Mouse (Mus musculus): ENCODE data around the gene Mapk10.

The Mapk10 gene

GRCm38 (mm10) chr5:102974400-102974799 is 236.7 kb downstream of the Mapk10 start:
- DNase-seq (ENCODE audit: low spot score in 2 of 2) = no peak

GRCm38 (mm10) chr5:102964396-102964795 is 246.7 kb downstream of the Mapk10 start:
- DNase-seq (ENCODE audit: low spot score in 2 of 2) = no peak

GRCm38 (mm10) chr5:102953414-102953813 is 257.7 kb downstream of the Mapk10 start:
- peak in 1 of 2 experiments; percentile 52 for DNase-seq (ENCODE audit: low spot score in 2 of 2)

GRCm38 (mm10) chr5:102952918-102953317 is 258.2 kb downstream of the Mapk10 start:
- peak in 1 of 2 experiments; percentile 1 for DNase-seq (ENCODE audit: low spot score in 2 of 2)

- no peak for DNase-seq (ENCODE audit: low spot score in 2 of 2)
Measured at GRCm38 (mm10) chr5:102947061-102947711, 263.9 kb downstream of the Mapk10 start.

GRCm38 (mm10) chr5:102946625-102947024 is 264.5 kb downstream of the Mapk10 start:
- peak in 1 of 2 experiments; percentile 51 for DNase-seq (ENCODE audit: low spot score in 2 of 2)

GRCm38 (mm10) chr5:102943864-102944630 is 267.1 kb downstream of the Mapk10 start:
- DNase-seq (ENCODE audit: low spot score in 2 of 2) = peak; percentile 15 to 26

- DNase-seq (ENCODE audit: low spot score in 2 of 2) = no peak
Measured at GRCm38 (mm10) chr5:102930161-102930560, 281.0 kb downstream of the Mapk10 start.

- DNase-seq (ENCODE audit: low spot score in 2 of 2) = no peak
Measured at GRCm38 (mm10) chr5:102926786-102927185, 284.3 kb downstream of the Mapk10 start.

- no peak for DNase-seq (ENCODE audit: low spot score in 2 of 2)
Measured at GRCm38 (mm10) chr5:102920199-102920598, 290.9 kb downstream of the Mapk10 start.

GRCm38 (mm10) chr5:102905441-102906211 is 305.5 kb downstream of the Mapk10 start:
- no peak for DNase-seq (ENCODE audit: low spot score in 2 of 2)

GRCm38 (mm10) chr5:102904066-102904465 is 307.1 kb downstream of the Mapk10 start:
- peak in 1 of 2 experiments; percentile 36 for DNase-seq (ENCODE audit: low spot score in 2 of 2)

- no peak for DNase-seq (ENCODE audit: low spot score in 2 of 2)
Measured at GRCm38 (mm10) chr5:102903487-102903886, 307.6 kb downstream of the Mapk10 start.

GRCm38 (mm10) chr5:102901176-102901575 is 310.0 kb downstream of the Mapk10 start:
- no peak for DNase-seq (ENCODE audit: low spot score in 2 of 2)

GRCm38 (mm10) chr5:102899680-102900215 is 311.4 kb downstream of the Mapk10 start:
- no peak for DNase-seq (ENCODE audit: low spot score in 2 of 2)

- DNase-seq (ENCODE audit: low spot score in 2 of 2) = no peak
Measured at GRCm38 (mm10) chr5:102898301-102898700, 312.8 kb downstream of the Mapk10 start.

- no peak for DNase-seq (ENCODE audit: low spot score in 2 of 2)
Measured at GRCm38 (mm10) chr5:102892226-102892625, 318.9 kb downstream of the Mapk10 start.

- no peak for DNase-seq (ENCODE audit: low spot score in 2 of 2)
Measured at GRCm38 (mm10) chr5:102889163-102889488, 322.0 kb downstream of the Mapk10 start.

GRCm38 (mm10) chr5:102888482-102889162 is 322.5 kb downstream of the Mapk10 start:
- DNase-seq (ENCODE audit: low spot score in 2 of 2) = no peak

- DNase-seq (ENCODE audit: low spot score in 2 of 2) = no peak
Measured at GRCm38 (mm10) chr5:102875628-102876027, 335.5 kb downstream of the Mapk10 start.

GRCm38 (mm10) chr5:102874605-102875298 is 336.4 kb downstream of the Mapk10 start:
- DNase-seq (ENCODE audit: low spot score in 2 of 2) = peak; percentile 80 to 81
